Mouse (Mus musculus) heart, postnatal 14 days (tissue): ENCODE results near the gene Tmco4. TPM values are rescaled to one million over a fixed set of nuclear protein-coding genes. Genes with fewer than 3 reads are reported as not detected.
"Not testable (repeated sequence)": the region's sequence is repeated elsewhere in the genome, so short reads cannot be mapped to it uniquely, and the experiment has no call there.

Experiments
- DNase-seq, 2 experiments: peaks; one replicate each; pipeline ENCODE4 v3.0.0; 2021 to 2022
- intact Hi-C: fragments of 180-260 bp; cut with DNase I; formaldehyde crosslinking; loops from one replicate; pipeline ENCODE4 v1.15.1; 2025
- total RNA-seq, 2 experiments: library from RNA; stranded (reverse); gene quantifications; 2 replicates each; pipeline ENCODE4 v1.2.3; 2021

Gene Tmco4
- total RNA-seq, 2 experiments from 2014 or later = 7.9 to 8.4 TPM

DNA sequence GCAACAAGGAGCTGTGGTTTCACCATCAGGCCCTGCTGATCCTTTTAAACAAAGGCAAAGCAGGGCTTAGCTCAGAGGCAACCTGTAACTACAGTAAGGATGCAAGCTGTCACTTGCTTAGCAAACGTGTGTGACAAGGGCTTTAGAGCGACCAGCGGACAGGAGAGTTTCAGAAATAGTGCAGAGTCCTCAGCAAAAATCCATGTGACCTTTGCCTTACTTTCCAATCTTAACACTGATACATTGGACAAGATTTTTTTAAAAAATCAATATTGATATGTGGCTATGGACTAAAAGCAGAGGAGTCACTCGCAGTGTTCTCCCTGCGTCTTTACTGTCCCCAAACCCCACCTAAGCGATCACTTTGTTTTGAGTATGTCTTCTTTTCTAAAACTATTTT is 1.3 kb upstream of the Tmco4 start:
- intact Hi-C loops = loop anchor here (2.0 kb wide), 1 partner anchor 49 kb away; no protein-coding TSS in a partner anchor
- DNase-seq = no peak

DNA sequence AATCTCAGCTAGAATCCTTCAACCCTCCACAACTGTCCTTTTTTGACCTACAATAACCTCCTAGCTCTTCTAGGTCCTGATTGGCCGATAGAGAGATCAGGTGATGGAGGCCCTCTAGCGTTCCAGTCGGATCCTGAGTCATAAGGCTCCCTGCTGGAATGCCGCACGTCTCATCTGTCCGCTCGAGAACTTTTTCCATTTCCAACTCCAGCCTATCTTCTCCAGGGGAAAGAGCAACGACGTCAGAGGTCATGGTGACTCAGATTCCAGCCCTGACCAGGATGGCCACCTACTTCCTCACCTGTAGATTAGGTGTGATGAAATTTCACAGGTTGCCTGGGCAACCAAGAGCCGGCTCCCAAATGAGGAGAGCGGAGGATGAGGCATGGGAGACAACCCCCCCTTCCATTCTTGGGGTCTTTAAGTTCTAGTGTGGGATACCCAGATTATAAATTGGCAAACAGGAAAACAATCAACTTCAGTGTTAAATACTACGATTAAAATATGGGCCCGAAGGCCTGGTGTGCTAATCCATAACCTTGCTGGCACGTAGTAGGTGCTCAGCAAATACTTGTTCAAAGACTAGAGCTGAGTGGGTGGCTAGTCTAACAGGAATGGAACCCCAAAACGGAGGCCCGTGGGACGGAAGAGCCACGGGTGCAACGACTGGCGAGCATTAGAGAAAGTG is 405 bp upstream of the Tmco4 start:
- DNase-seq = peak; percentile 70 to 75
- intact Hi-C loops = no loop called here

DNA sequence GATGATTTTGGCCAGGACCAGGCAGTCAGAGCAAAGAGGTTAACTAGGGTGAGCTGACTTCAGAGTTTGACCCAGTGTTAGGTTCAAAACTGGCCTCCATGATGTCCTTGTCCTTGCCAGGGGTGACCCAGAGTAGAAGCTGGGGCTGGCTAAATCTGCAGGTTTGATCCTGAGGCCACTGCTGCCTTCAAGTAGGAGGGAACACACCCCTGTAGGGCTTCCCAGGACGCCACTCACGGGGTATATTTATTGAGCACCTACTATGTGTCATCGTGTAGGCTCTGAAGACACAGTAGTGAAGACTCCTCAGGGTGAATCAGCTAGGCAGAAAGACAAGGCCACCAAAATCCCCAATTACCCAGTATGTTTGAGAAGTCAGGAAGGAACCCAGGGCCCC is 1.0 kb downstream of the Tmco4 start:
- intact Hi-C loops = no loop called here
- DNase-seq = no peak

DNA sequence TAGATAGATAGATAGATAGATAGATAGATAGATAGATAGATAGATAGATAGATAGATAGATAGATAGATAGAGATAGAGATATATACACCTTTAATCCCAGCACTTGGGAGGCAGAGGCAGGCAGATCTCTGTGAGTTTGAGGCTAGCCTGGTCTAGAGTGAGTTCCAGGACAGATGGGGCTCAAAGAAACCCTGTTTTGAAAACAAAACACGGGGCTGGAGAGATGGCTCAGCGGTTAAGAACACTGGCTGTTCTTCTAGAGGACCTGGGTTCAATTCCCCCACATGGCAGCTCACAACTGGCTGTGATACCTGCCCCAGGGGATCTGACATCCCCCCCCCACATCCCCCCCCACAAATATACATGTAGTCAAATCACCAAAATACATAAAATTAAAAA is 1.9 kb downstream of the Tmco4 start:
- DNase-seq, intact Hi-C loops: not testable (repeated sequence)

DNA sequence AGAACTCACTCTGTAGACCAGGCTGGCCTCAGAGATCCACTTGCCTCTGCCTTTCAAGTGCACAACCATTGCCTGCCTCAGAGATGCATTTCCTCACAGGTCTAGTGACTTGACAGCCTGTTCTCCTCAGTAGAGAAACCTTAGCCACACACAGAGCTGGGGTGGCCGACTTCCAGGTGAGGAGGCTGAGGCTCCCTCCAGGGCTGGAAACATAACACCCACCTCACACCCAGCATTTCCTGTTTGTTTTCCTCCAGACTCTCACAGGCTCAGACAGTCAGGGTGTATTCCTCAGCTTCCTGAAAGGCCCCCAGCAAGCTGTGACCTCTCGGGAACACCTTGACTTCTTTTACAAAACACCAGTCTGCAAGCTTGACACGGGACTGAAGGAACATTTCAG is 2.5 kb downstream of the Tmco4 start:
- intact Hi-C loops = no loop called here
- DNase-seq = no peak

DNA sequence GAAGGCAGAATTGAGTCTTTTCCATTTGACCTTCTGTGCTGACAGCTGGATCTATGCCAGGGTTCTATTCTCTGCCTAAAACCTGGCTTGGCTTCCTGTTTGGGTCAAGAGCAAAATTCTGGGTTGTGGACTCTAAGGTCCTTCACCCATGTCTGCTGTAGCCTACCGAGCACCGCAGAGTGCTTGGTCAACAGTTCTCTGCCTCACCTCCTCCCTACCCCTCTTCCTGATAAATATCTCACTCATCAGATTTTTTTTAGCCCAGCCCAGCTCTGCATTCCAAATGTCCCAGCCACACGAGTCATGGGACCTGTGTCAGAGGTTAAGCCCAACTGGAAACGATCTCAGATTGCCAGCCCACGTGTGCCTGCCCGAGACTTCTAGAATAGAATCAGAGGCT is 3.4 kb downstream of the Tmco4 start:
- intact Hi-C loops = no loop called here
- DNase-seq = no peak

DNA sequence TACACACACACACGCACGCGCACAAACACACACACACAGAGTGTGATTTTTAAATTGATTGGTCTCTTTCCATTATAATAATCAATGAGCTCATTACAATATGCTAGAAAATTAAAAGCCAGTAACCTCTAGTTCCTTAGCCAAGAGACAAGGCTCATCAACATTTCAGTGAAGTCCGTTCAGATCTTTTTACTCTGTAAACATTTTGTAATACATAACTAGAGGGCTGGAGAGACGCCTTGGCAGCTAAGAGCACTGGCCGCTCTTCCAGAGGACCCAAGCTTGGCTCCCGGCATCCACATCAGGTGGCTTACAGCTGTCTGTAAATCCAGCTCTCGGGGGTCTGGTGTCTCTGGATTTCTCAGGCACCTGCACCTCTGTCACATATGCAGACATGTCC is 7.3 kb downstream of the Tmco4 start:
- no peak for DNase-seq
- intact Hi-C loops = loop anchor here (5.0 kb wide), 1 partner anchor 38 kb away; no protein-coding TSS in a partner anchor

DNA sequence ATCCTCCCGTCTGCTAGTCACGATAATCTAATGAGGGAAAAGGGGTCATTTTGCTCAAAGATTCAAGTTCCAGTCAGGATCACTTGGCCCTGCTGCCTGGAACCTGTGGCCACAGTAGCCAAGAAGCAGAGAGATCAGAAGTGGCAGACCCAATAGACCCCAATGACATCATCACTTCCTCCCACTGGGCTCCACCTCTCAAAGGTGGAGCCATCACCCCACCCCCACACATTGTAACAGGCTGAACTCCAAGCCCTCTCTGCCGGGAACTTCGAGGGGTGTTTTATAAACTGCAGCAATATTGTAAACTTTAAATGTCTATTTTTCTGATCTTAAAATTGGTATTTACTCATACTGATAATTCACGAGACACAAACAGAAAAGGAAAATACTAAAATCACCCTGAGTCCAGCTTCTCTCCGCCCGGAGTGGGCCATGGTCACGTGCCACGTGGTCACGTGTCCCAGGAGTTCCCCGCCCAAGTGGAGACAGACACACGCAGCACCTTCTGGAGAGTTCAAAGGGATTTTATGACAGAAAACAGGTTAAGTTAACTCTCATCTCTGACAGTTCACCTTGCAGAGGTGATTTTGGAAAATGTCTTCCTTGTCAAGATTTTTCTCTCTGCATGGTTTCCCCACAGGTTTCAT is 8.2 kb downstream of the Tmco4 start:
- intact Hi-C loops = loop anchor here (5.0 kb wide), 1 partner anchor 39 kb away; no protein-coding TSS in a partner anchor

DNA sequence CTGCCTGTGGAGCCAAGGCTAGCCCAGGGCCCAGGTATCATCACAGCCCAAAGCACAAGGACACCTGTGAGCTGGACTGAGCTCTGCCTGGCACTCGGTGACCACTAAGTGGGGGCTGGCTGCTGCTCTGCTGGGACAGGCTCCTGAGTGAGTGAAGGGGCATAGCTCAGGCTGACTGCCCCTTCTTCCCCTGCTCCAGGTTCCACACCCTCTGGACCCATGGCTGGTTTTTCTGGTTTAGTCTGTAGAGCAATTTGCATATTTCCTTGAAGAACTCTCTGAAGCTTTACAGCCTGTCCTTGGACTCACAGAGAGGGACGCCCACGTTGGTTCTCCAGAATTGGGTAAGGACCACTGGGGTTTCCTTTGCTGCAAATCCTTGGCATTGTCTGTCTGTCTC is 10.7 kb downstream of the Tmco4 start:
- intact Hi-C loops = loop anchor here (5.0 kb wide), 1 partner anchor 41 kb away; no protein-coding TSS in a partner anchor
- DNase-seq = no peak

More for the DNA sequence above, 8.2 kb downstream of the Tmco4 start:
- DNase-seq = no peak

DNA sequence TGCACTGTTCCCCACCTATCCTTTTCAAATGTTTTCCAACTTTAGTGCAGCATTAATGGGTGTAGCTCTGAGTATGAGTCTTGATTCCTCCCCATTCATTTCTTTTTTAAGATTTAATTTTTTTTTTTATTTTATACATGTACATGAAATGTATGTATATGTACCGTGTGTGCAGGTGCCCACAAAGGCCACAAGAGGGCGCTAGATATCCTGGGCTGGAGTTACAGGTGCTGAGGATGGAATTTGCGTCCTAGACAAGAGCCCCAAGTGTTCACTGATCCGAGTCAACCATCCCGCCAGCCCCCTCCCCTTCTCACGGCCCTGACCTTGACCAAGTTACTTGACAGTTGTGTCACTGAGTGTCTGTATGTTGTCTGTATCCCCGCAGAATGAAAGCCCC is 12.1 kb downstream of the Tmco4 start:
- DNase-seq = no peak
- intact Hi-C loops = loop anchor here (5.0 kb wide), 1 partner anchor 42 kb away; no protein-coding TSS in a partner anchor

DNA sequence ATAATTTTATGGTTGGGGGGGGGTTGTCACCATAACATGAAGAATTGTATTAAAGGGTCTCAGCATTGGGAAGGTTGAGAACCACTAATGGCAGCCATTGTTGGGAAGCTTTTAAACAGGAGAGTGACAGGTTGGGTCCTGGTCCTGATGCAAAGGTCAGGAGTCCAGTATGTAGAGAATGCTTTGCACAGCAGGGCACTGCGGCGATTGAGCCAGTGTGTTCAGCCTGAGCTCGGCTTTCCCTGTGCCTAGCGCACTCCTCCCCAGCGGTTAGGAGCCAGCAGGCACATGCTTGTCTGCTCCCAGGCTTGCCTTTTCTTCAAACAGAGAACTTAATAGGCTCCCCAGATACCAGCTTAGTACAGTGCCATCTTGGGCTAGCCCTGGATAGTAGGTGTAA is 13.6 kb downstream of the Tmco4 start:
- no peak for DNase-seq
- intact Hi-C loops = no loop called here

DNA sequence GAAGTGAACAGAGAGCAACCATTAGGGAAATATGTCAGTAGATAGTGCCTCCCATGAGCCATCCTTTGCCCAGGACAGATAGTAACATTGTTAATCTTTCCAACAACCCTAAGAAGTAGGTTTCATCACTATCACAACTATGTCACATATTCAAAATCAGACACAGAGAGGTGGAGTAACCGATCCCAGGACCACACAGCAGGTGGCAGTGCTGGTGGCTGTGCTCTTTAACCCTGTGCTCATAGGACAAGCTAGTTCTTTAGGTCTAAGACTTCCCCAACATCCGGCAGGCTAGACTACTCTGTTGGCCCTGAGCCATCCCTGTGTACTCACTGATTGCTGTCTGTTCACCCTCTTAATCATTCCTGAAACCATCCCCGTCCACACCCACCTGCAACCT is 21.7 kb downstream of the Tmco4 start:
- intact Hi-C loops = no loop called here
- no peak for DNase-seq

DNA sequence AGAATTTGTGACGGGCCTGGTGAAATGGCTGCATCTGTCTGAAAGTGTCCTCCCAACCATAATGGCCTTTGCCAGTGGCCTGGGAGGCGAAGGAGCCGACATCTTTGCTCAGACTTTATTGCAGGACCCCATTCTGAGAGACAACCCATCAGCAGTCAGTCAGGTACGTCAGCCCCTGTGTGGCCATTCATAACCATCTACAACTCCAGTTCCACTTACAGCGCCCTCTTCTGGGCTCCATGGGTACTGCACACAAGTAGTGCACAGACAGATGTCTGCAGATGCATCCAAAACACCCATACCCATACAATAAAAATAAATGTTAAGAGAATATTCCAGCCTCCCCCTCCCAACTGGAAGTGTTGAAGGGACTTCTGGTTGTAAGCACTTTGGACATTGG is 23.7 kb downstream of the Tmco4 start:
- DNase-seq = peak in 1 of 2 experiments; percentile 12
- intact Hi-C loops = no loop called here

DNA sequence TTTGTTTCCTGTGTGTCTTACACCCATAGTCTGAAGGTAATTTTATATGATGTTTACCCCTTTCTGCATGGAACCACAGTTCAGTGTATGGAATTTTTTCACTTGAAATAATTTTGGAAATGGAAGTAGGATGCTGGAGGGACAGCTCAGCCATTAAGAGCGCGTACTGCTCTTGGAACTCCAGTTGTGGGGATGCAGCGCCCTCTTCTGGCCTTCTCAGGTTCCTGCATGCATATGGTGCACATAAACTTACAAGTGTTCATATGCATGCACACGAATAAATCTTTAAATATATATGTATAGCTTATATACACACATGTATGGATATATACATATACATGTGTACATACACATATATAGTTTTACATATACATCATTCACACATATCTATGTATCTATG is 24.4 kb downstream of the Tmco4 start:
- intact Hi-C loops = no loop called here
- DNase-seq = no peak

DNA sequence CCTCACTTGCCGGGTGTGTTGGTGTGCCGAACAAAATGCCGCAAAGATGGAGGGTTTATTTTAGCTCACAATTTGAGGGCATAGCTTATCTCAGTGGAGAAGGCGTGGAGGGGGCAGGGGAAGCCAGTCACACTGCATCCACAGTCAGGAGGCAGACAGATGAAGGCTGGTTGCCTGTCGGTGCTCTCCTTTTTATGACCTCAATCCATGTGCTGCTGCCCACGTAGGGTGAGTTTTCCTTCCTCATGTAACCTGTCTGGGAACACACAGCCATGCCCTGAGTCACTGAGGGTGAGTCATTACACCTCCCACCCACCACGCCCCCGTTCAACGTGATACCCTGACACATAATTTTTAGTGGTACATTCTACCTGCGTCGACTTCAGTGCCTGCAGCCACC is 25.9 kb downstream of the Tmco4 start:
- DNase-seq = no peak
- intact Hi-C loops = no loop called here

DNA sequence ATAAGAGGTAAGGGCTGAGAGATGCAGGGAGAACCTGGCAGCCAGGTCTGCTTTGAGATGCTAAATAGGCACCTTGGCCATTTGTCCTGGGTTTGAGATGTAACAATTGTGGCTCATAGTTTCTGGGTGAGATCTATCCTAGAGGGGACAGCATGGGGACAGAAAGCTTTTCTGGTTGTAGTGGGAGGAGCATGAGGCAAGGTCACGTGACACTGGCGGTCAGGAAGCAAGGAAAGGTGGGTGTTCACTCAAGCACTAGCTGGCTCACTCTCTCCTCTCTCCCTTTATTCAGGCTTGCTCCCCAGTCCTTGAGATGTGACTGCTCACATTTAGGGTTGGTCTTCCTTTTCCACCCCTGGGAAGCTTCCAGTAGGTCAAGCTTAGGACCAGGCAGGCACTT is 28.3 kb downstream of the Tmco4 start:
- DNase-seq = no peak
- intact Hi-C loops = no loop called here

DNA sequence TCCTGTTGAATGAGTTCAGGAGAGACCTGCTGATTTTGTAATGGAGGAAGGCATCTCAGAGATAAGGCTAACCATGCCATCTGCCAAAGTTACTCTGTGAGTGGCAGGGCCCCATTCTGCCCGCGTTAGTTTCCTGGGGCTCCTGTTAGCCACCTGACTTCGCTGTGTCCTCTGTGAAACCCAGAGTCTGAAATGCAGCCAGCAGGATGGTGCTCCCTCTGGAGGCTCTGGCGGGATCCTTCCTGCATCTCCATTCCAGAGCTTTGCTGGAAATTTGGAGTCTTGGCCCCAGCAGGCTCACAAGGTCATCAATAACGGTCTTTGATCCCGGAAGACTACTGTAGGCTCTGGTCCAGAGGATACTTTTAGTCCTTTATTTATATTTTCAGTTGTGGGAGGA is 28.7 kb downstream of the Tmco4 start:
- intact Hi-C loops = no loop called here
- DNase-seq = peak; percentile 17 to 61

DNA sequence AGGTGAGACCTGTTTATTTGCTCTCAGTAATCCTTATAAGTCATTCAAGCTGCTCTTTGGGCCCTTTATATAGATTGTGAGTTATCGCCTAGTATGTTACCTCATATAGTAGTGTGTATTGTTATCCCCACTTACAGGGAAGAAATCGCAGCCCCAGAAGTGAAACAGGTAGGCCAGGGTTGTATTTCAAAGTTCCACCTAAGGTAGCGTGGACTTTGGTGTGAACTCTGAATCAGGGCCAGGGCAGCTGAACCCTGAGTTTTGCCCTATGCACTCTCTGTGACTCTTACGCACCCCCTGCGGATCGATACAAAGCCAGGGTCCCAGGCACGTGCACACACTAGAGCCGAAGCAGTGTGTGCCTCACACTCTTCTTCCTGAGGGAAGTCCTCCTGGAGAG is 31.4 kb downstream of the Tmco4 start:
- no peak for DNase-seq
- intact Hi-C loops = no loop called here

DNA sequence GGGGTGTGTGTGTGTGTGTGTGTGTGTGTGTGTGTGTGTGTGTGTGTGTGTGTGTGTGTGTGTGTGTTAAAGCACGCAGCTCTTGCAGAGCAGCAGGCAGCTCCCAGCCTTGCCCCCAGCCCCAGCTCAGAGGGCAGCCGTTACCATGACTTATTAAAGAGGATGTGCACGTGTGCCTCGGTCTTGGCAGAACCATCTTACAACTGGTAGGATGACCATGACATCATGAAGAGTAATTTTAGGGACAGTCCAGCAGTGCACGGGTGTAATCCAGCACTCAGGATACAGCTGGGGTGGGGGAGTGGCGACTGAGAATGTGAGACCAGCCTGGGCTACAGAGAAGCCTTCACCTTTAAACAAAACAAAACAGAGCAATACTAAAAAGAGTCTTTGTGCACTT is 32.5 kb downstream of the Tmco4 start:
- DNase-seq = no peak
- intact Hi-C loops = no loop called here

DNA sequence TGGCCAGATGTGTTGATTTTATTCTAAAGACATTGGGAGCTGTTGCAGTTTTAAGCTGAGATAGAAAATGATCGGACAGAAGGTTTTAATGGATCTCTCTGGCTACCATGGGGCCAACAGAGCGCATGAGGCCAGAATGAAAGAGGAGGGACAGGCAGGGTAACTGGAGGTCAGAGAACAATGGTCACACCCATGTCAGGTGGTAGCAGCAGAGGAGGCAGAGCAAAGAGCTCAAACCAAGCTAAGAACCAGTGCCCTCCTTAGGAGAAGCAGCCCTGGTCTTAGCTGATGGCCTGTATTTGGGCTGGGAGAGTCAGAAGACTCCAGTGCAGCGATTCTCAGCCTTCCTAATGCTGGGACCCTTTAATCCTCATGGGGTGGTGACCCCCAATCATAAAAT is 34.7 kb downstream of the Tmco4 start:
- intact Hi-C loops = no loop called here
- no peak for DNase-seq

DNA sequence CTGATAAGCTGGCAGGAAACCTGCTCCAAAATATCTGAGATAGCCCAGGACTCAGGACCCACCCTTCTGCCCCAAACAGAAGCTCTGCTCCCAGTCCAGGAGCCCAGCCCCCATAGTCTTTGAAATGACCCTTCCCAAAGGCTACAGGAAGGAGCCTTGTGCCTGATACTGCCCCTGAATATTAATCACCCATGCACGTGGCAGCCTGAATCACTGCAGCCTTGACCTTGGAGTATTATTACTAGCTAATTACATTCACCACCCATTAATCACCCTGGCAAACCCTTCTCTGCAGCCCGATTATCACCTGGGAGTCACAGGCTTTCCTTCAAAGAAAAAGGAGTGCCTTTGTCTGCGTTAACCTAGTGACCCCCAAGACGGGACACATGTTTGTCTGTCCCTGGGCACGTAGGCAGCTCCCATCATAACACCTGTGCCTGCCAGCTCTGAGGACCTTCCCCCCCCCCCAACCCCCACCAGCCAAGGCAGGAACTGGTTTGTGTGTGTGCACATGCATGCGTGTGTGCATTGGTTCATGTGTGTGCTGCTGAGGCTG is 35.4 kb downstream of the Tmco4 start:
- intact Hi-C loops = no loop called here
- DNase-seq = no peak

DNA sequence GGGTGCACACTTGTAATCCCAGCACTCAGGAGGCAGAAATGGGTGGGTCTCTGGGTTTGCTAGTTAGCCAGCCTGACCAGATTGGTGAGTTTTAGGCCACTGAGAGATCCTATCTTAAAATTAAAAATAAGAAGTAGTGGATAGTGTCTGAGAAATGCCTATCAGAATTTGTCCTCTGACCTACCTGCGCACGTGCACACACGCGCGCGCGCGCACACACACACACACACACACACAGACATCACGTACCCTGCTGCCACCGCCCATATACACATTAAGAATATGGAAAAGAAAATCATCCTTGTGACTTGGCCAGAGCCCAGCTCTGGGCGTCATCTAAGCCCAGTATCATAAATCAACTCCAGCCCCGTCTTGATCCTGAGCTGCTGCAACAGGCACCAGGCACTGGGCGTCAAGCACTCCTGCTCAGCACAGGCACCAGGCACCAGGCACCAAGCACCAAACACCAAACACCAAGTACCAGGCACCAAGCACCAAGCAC is 38.6 kb downstream of the Tmco4 start:
- intact Hi-C loops = no loop called here
- DNase-seq = no peak
